Mouse (Mus musculus) layer of hippocampus, adult 9-11 months (tissue): Measurements from ENCODE around the gene Helz.

Experiments
- DNase-seq: peaks from one replicate; pipeline ENCODE4 v3.0.0; 2022

Gene Helz

DNA sequence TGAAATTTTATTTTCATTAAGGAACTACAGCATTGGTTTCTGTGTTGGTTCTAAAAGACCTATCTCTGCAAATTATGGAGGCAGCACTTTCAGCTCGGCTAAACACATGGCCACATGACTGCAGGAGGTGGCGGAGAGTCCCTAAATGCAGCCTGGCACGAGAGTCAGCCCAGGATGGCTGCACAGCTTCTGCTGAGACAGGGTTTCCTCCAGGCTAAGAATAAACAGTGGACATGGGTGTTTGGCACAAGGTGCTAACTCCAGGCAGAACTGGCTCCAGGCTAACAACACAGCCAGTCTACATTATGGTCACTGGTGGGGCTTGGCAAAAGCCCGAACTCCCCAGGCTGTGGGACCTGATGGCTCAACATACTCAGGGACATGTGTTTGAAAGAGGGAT, 183.2 kb downstream of the Helz start:
- DNase-seq = no peak

DNA sequence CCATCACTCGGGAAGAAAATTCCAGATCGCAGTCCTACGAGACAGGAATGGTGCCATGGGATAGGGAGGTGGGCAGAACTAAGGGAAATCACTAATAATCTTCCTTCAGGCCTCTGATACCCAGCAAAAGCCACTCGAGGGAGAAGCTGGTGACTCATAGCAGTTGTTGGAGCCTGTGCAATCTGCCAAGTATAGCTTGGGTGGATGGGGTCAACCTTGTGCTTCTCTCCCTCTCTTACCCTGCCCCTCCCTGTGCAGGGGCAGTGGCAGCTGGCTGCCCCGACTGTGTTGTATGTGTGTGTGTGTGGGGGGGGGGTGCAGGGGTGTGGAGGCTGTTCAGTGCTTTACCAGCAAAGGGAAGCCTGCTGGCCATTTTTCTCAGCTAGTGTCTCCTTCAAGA, 183.8 kb downstream of the Helz start:
- no peak for DNase-seq

DNA sequence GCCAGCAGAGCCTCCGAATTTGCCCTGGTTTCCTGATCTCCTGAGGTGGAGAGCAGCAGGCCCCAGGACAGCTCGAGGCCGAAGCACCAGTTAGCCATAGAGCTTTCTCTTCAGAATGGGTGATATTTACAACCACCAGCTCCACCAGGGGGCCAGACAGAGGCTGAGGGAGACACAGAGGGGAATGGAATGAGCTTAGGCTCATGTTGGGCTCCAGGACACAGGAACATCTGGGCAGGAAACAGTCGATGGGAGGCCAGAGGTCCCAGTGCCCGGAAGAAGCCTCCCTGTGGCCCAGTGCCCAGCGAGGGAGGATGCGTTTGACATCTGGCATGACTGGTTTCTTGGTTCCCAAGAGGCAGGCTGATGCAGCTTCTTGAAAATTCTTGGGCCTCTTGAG, 186.4 kb downstream of the Helz start:
- no peak for DNase-seq

DNA sequence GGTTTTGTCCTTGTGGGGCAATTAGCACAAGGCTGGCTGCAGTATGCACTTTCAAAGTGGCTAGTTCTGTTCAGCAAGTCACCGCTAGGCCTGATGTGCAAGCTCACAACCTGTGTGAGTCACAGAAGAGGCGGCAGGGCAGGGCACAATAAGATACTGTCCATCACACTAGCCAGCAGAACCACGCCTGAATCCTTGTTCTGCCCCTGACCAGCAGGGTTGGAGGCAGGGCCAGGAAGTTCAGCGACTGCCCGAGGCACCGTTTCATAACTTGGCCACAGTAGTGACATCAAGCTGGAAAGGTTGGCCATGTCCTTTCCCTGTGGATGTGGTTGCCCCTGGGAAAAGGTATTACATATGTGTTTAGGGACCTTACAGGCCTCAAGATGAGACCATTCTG, 190.2 kb downstream of the Helz start:
- DNase-seq = no peak

DNA sequence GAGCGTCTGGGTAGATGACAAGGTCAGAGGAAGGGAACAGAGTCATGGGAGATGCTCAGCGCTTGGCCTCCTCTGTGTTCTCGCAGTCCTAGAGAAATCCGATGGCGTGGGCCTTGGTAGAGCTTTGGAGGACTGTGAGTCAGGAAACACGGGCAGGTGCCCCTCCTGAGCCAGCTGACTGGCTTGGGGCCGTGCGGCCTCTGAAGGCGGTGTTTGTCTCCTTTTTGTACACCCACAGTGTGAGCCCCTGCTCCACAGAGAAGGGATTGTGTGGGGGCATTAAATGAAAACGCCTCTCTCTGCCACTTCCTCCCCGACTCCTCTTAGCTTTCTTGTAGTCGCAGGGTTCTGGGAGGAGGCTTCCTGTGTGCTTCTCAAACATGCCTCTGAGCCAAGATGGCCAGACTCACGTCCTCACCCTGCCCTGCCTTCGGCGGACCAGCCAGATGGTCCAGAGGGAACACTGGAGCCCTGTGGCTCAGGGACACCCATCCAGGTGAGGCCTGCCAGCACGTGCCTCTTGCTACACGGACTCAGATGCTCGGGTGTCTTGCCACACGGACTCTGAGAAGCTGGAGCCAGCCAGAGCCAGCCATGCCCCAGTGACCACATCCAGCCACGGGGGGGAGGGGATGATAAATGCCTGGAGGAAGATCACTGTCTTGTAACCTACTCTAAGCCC, 190.8 kb downstream of the Helz start:
- no peak for DNase-seq

DNA sequence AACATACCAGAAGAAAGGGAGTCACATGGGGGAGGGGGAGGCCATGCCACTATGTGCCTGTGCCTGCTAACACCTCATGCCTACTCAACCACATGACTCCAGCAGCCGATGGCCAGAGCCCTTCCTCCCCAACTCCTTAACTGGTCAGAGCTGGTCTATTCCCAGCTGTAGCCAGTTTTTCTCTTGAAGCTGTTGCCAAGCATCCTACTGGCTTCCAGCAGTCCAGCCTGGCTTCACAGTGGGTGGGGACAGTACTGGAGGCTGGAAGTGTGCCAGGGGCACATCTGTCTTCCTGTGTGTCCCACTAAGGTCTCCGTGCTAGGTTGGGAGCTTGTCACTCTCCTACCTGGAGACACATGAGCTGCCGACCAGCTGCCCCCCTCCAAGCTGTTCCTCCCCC, 195.4 kb downstream of the Helz start:
- no peak for DNase-seq
